Mouse (Mus musculus) brown adipose tissue, adult 24 weeks (tissue): ENCODE measurements at regions not wholly inside any gene's neighbourhood (a gene's known extent, or its start where the extent isn't known, plus 50 kb on each side); places are given as distances from the start of the nearest gene placed in this dataset.
A peak's percentile ranks its signal among the peaks of the same experiment; 100 is the strongest.

Experiments
- H3K27ac ChIP-seq: fragments of 200-500 bp; replicated peaks from 2 replicates; pipeline ENCODE4 v1.5.1; 2012; ENCODE audit warnings: low read depth, mild to moderate bottlenecking, low read length
- H3K4me1 ChIP-seq: fragments of 200-500 bp; 2 replicates; pipeline ENCODE4 v1.6.1; 2012; ENCODE audit warnings: low read length, mixed read lengths; ENCODE audit not compliant: control insufficient read depth, insufficient read depth, insufficient read length
- H3K4me3 ChIP-seq: fragments of 200-500 bp; 2 replicates; pipeline ENCODE4 v1.5.1; 2012; ENCODE audit warnings: low read depth, mild to moderate bottlenecking, low read length, moderate library complexity; ENCODE audit not compliant: insufficient read depth

DNA sequence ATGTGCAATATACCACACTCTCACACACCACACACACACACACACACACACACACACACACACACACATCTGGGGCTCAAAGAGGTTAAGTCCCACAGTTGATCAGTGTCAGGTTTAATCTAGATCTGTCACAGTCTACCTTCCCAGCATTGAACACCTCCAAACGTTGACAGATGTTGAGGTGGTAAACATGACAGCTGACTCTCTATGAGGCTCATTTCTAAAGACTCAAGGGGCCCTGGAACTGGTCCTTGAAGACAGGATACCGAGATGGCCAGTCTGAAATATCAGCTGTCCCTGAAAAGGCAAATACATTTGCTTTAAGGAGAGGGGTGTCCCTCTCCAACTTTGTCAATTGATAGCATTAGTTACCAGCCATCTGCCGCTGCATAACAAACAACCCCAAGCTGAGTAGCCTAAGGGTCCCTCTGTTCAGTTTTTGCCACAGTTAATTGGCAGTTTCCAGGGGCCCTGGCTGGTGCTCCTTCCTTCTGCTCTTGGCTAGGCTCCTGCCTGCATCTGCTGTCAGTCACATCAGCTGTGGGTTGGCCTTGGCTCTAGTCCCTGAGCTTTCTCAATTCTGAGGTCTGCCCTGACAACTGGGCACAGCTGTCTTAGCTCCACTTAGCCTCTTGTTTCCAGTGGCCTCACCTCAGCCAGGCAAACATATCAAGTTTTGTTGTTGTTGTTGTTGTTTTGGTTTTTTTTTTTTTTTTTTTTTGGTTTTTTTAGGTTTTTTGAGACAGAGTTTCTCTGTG lies 73.5 kb upstream of the Ctnnb1 start:
- H3K27ac ChIP-seq, result peak overlapping the region; percentile 79
- no peak overlapping the region for H3K4me3 ChIP-seq
- H3K4me1 ChIP-seq, result peaks cover 33% of the 10 kb centered on the region

DNA sequence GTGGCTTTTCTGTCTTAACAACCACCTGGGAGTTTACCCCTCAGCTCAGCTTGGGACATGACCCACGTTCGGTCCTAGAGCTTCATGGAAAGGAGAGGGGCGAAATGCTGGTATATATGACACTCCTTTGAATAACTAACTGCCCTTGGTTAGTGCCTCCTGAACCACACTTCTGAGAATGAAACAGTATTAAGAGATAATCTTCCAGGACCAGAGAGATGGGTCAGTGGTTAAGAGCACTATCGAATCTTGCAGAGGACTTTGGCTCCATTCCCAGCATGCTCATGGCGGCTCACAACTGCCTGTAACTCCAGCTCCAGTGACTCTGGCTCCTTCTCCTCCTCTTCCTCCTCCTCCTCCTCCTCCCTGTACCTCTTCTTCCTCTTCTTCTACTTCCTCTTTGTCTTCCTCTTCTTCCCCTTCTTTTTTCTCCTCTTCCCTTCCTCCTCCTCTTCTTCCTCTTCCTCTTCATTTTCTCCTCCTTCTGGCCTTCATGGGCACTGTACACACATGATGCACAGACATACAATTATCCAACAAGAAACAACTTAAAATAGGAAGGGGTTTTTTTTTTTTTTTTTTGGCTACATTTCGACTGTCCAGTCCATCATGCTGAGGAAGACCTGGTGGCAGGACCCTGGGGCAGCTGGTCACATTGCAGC lies 71.0 kb upstream of the Ctnnb1 start:
- H3K4me1 ChIP-seq, result peaks cover 24% of the 10 kb centered on the region
- H3K27ac ChIP-seq, result no peak overlapping the region
- H3K4me3 ChIP-seq, result no peak overlapping the region

DNA sequence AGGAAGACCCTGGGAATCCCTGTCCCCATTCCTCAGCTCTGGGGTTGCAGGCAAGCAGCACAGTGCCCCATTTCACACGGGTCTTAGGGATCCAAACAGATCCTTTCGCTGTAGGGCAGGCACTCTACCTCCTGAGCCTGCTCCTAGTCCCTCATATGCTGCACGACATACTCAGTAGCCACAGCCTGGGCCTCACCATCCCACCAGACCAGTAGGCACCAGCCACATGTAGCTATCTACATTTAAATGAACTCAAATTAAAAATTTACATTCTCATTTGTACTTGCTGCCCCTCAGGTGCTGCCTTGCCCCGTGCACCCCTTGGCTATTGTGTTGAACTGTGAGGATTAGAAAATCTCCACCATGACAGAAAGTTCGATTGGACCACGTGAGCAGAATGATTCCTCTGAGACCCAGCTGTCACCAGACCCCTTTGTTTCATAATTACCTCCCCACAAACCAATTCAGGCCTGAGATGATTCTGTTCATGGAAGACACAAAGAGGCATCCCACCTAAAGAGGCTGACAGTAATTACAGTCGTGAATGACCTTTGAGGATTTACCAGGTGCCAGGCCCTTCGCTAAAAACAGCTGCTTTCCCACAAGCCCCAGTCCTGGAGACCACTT lies 67.9 kb upstream of the Ctnnb1 start:
- Histone ChIP-seq H3K4me3 (no peak overlapping the region), H3K4me1 (peaks cover 5% of the 10 kb centered on the region), H3K27ac (no peak overlapping the region)

DNA sequence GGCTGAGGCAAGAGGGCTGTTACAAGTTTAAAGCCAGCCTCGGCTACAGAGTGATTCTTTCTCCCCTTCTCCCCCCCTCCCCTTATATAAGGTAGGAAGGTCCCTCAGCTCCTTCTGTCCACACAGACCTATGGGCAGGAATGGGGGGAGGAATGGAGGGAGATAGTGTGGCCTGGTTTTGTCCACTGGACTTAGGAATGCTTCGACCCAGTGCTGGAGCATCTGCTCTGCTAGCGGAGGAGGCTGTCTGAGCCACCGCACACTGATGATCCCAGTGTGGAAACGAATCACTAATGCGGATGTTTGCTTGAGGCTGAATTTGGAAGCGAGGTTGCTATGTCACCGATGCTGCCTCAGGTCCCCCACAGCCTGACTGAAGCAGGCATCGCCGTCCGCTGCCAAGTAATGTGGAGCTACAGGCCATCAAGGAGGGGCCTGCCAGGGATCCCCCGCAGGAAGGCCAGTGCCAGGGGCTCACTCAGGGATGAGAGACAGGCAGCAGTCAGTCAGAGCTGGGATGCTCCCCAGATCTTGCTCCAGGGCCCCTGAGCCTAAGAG lies 67.1 kb upstream of the Ctnnb1 start:
- no peak overlapping the region for H3K4me3 ChIP-seq
- no peaks in the 10 kb centered on the region for H3K4me1 ChIP-seq
- H3K27ac ChIP-seq, result no peak overlapping the region

DNA sequence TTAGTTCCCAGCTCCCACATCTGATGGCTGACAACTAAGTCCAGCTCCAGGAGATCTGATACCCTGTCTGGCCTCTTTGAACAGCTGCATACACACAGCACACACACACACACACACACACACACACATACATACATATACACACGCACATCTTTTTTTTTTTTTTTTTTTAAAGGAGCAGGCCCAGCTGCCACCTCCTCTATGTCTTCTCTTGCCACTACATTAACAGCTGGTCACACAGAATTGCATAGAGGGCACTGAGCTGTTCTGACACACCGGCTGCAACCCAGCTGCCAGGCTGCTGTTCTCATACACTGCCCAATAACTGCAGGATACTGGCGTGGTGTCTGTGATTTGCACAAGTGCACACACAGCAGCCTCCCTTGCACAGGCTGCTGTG lies 64.6 kb upstream of the Ctnnb1 start:
- Histone ChIP-seq H3K4me1 (peaks cover 4% of the 10 kb centered on the region; the same call in 1 of the 2 replicates), H3K27ac (no peak overlapping the region)

DNA sequence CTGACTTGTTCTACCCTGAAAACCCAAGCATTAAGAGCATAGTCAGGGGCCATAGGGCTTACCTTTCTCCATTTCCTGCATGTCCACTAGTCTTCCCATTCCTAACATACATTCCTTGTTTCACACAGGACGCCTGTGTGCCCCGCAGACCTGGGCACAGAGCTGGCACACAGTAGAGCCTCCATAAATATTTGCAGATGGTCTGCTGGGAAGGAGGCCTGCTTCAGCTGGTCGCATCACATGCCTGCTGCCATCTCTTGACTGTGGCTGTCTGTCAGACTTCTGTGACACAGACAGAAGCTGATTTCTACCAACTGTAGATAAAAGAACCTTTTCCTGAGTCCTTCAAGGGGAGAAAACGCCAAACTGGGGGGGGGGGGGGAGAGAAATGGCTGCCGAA lies 62.8 kb upstream of the Ctnnb1 start:
- no peak overlapping the region for H3K27ac ChIP-seq
- no peak overlapping the region for H3K4me3 ChIP-seq
- H3K4me1 ChIP-seq, result peaks cover 7% of the 10 kb centered on the region; the same call in 1 of the 2 replicates

More for the DNA sequence above, 64.6 kb upstream of the Ctnnb1 start:
- H3K4me3 ChIP-seq, result no peak overlapping the region

DNA sequence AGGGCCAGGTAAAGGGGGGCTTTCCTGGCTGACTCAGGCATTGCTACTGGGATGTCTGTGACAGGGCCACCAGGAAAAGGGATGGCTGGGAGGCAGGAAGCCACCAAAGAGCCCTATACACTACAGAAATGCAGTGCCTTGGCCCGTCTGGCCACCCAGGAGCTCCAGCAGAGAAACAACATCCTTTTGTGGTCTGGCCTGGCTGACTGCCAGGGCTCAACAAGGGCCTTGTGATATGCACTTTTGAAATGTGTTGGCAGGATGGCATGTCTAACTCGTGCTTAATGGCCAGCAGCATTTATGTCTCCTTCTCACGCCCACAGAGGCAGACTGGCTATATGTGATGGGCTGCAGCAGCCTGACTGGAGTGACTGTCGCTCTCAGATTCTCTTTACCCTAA lies 62.3 kb upstream of the Ctnnb1 start:
- no peak overlapping the region for H3K27ac ChIP-seq
- no peak overlapping the region for H3K4me3 ChIP-seq
- H3K4me1 ChIP-seq, result peaks cover 7% of the 10 kb centered on the region; the same call in 1 of the 2 replicates

DNA sequence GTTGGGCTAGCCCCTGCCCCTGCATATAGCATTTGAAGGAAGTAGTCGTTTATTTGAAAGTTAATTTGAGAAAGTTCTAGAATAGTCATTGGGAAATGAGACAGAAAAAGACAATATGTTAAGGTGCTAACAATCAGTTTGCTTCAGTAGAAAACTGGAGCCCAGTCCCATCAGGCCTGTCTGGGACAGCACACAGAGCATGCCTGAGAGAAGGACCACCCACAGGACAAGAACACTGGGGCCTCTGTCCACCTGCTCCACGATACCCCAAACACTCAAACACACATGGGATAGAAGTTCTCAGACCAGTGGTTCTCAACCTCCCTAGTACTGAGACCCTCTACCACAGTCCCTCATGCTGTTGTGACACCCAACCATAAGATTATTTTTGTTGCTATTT lies 61.2 kb upstream of the Ctnnb1 start:
- no peak overlapping the region for H3K4me3 ChIP-seq
- H3K27ac ChIP-seq, result no peak overlapping the region
- peaks cover 7% of the 10 kb centered on the region; the same call in 1 of the 2 replicates for H3K4me1 ChIP-seq

DNA sequence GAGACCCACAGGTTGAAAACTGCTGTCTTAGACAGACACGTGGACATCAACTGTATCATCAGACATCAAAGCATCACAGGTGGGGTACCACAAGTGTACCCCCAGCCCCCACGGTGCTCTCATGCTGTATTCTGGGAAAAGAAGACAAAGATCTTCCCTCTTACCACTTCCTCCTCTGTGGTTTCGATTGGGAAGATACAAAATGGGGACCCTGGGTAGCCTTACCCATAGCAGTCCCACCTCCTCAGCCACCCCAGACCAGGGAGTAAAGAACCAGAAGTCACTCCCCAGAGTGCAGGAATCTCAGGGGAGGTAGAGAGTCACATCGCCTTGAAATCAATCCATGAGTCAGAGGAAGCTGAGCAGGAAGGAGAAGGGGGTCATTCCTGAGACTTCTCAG lies 60.7 kb upstream of the Ctnnb1 start:
- H3K4me1 ChIP-seq, result peaks cover 7% of the 10 kb centered on the region; the same call in 1 of the 2 replicates

DNA sequence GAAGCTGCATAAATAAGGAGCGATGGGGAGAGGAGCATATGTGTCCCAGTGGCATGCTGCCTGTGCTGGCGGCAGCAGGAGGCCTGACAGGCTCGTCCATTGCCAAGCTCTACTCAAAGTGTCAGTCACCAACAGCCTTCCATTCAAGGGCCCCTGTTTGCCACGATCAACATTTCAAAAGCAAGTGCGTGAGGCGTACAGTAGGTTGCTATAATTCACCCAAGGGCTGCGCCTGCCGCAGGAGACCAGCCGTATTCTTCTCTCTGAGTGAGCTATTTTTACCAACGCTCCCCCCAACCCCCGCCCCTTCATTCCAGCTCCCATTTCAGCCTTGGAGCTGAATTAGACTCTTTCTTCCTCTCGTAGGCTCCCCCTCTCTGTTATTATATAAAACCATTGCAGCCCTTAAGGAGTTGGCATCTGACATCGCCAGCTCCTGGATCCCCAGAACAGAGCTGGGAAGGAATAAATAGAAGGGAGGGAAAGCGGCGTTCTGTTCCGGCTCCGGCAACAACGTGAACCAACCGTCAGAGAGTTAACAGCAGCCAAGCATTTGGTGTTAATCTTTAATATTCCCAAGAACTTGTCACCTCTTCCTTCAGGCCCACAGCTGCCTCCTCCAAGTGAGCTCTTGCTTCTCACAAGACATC lies 59.5 kb upstream of the Ctnnb1 start:
- Histone ChIP-seq H3K4me3 (no peak overlapping the region), H3K4me1 (peaks cover 7% of the 10 kb centered on the region; the same call in 1 of the 2 replicates), H3K27ac (no peak overlapping the region)

More for the DNA sequence above, 60.7 kb upstream of the Ctnnb1 start:
- no peak overlapping the region for H3K4me3 ChIP-seq
- no peak overlapping the region for H3K27ac ChIP-seq

DNA sequence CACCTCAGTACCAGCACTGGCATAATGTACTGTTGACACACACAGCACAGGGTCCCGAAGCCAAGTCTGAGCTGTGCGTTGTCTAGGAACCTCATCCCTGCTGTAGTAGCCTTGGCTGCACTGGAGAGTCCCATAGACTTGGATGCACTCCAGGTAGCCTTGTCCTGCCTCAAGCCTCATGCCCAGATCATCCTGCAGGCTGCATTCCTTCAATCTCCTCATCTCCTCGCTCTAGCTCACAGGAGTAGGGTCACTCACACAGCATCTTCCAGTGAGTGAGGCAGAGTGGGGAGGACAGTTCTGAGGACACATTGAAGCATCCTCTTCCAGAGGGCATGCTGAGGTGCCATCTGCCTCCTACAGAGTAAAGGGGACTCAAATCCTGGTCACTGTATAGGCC lies 55.7 kb upstream of the Ctnnb1 start:
- Histone ChIP-seq H3K4me1 (peaks cover 7% of the 10 kb centered on the region; the same call in 1 of the 2 replicates), H3K27ac (no peak overlapping the region), H3K4me3 (no peak overlapping the region)

DNA sequence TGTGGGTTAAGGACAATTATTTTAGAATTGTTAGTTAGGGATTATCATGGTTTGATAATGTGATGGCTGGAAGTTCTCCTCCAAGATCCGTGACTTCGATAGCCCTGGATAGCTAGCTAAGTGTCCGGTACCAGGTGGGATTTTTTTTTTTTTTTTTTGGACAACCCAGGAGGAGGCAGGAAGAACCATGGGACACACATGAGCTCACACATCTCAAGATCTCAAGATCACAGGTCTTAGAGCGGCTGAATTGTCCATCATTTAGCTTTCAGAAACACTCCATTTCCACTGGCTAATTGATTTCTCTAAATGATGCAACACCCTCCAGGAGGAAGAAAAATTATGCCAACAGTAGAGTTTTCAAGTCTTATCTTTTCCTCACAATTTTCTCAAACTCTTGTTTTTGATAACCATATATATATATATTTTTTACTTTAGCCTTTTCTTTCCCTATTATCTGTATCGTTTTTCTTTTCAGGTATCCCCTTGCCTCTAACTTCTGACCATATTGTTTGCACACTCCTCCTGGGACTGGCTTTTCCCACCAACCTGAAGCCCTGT lies 54.5 kb upstream of the Ctnnb1 start:
- H3K27ac ChIP-seq, result no peak overlapping the region
- H3K4me1 ChIP-seq, result 0 out of 2 replicates have a peak, but pooled peaks cover 3% of the 10 kb centered on the region
- no peak overlapping the region for H3K4me3 ChIP-seq

DNA sequence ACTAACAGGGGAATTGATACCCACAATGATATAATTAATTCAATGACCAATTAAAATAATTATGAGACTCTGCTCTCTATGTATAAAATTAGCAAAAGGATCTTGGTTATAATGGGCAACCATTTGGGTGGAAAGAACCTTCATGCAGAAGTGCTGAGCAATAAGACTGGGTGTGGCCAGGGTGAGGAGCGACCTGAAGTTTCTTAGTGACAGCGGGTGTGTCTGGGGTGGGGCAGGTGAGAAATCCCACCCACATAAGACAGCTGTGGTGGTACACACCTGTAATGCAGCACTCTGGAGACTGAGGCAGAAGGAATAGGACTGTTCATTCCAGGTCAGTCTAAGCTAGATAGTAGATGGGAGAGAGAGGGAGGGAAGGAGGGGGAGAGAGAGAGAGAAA lies 51.9 kb upstream of the Ctnnb1 start:
- H3K4me3 ChIP-seq, result no peak overlapping the region
- H3K4me1 ChIP-seq, result no peaks in the 10 kb centered on the region
- H3K27ac ChIP-seq, result no peak overlapping the region
